Mouse (Mus musculus) kidney, embryonic 14.5 days (tissue): ENCODE data around the gene Rgs14. TPM values are rescaled to one million over a fixed set of nuclear protein-coding genes. Genes with fewer than 3 reads are reported as not detected.

ENCODE experiments used
- ATAC-seq: fragments of 200-750 bp; cut with Nextera tagmentation; 2 replicates; pipeline ENCODE4 v1.8.0; 2017; ENCODE audit warnings: moderate number of reproducible peaks, mild to moderate bottlenecking, moderate TSS enrichment, moderate library complexity; ENCODE audit not compliant: low FRiP score, low TSS enrichment
- H3K27ac ChIP-seq: fragments of 300-500 bp; sonication (generic); 2 replicates; pipeline ENCODE4 v1.5.1; 2014; ENCODE audit warnings: low read depth, mild to moderate bottlenecking, low read length, moderate library complexity, mixed read lengths
- H3K27me3 ChIP-seq: fragments of 300-500 bp; sonication (generic); 2 replicates; pipeline ENCODE4 v1.6.1; 2014; ENCODE audit warnings: mild to moderate bottlenecking, low read length; ENCODE audit not compliant: control insufficient read depth, insufficient read depth
- H3K36me3 ChIP-seq: fragments of 300-500 bp; sonication (generic); 2 replicates; pipeline ENCODE4 v1.6.1; 2014; ENCODE audit warnings: low read length, mixed read lengths; ENCODE audit not compliant: control insufficient read depth, insufficient read depth
- H3K4me1 ChIP-seq: fragments of 300-500 bp; sonication (generic); 2 replicates; pipeline ENCODE4 v1.6.1; 2014; ENCODE audit warnings: low read length, mixed read lengths; ENCODE audit not compliant: control insufficient read depth, insufficient read depth
- H3K4me2 ChIP-seq: fragments of 300-500 bp; sonication (generic); replicated peaks from 2 replicates; pipeline ENCODE4 v1.6.1; 2014; ENCODE audit warnings: low read depth, mild to moderate bottlenecking, low read length
- H3K4me3 ChIP-seq: fragments of 300-500 bp; sonication (generic); 2 replicates; pipeline ENCODE4 v1.5.1; 2014; ENCODE audit warnings: mild to moderate bottlenecking, low read length
- H3K9ac ChIP-seq: fragments of 300-500 bp; sonication (generic); 2 replicates; pipeline ENCODE4 v1.6.1; 2014; ENCODE audit warnings: low read depth, mild to moderate bottlenecking, low read length, moderate library complexity
- H3K9me3 ChIP-seq: fragments of 300-500 bp; sonication (generic); 2 replicates; pipeline ENCODE4 v1.6.1; 2016; ENCODE audit warnings: low read length; ENCODE audit not compliant: control insufficient read depth
- WGBS: fragments of 180-500 bp; shearing (Covaris S2); extraction: QIAGEN DNeasy Blood & Tissue Kit; methylation state at CpG from one replicate; pipeline ENCODE4 v1.1.7; 2014; 5-methylcytosine and 5-hydroxymethylcytosine counted together
- polyA plus RNA-seq: library from polyadenylated mRNA; unstranded; fragments of >200 nt; fragmentation: Nextera tagmentation; extraction: Ambion mirVana; gene quantifications from 2 replicates; pipeline ENCODE4 v1.2.1, GENCODE M21; 2014

Rgs14 gene
- polyA plus RNA-seq, 1 experiment from 2014 or later = 0.92 TPM

GRCm38 (mm10) chr13:55371007-55371681 is 1.6 kb downstream of the Rgs14 start:
- WGBS = 75% methylated on average over 8 of the region's 8 CpGs
- no peak for ATAC-seq

GRCm38 (mm10) chr13:55371740-55372139 is 2.2 kb downstream of the Rgs14 start:
- 58% methylated on average over 5 of the region's 5 CpGs for WGBS
- H3K36me3 ChIP-seq = no peaks in the 10 kb centered on the region
- no peak overlapping the region for H3K4me3 ChIP-seq
- ATAC-seq = no peak
- H3K27me3 ChIP-seq = no peaks in the 10 kb centered on the region
- no peak overlapping the region for H3K4me2 ChIP-seq
- no peak overlapping the region for H3K27ac ChIP-seq
- no peaks in the 10 kb centered on the region for H3K4me1 ChIP-seq
- H3K9ac ChIP-seq = no peak overlapping the region
- no peaks in the 10 kb centered on the region for H3K9me3 ChIP-seq

More at GRCm38 (mm10) chr13:55371007-55371681, 1.6 kb downstream of the Rgs14 start:
- H3K4me3 ChIP-seq = no peak overlapping the region
- no peaks in the 10 kb centered on the region for H3K27me3 ChIP-seq
- no peak overlapping the region for H3K9ac ChIP-seq
- no peaks in the 10 kb centered on the region for H3K36me3 ChIP-seq
- H3K4me2 ChIP-seq = no peak overlapping the region
- no peaks in the 10 kb centered on the region for H3K9me3 ChIP-seq
- no peaks in the 10 kb centered on the region for H3K4me1 ChIP-seq
- H3K27ac ChIP-seq = no peak overlapping the region

- no peak for ATAC-seq
- Histone ChIP-seq H3K9me3 (no peaks in the 10 kb centered on the region), H3K9ac (no peak overlapping the region), H3K27ac (no peak overlapping the region), H3K36me3 (no peaks in the 10 kb centered on the region), H3K27me3 (peaks cover 20% of the 10 kb centered on the region), H3K4me3 (no peak overlapping the region), H3K4me1 (no peaks in the 10 kb centered on the region), H3K4me2 (no peak overlapping the region)
- whole genome bisulfite sequencing = 56% methylated on average over 6 of the region's 6 CpGs
Measured at GRCm38 (mm10) chr13:55374206-55374924, 4.8 kb downstream of the Rgs14 start.

GRCm38 (mm10) chr13:55375877-55376276 is 6.3 kb downstream of the Rgs14 start:
- H3K36me3 ChIP-seq = no peaks in the 10 kb centered on the region
- H3K27ac ChIP-seq = no peak overlapping the region
- H3K27me3 ChIP-seq = peaks cover 29% of the 10 kb centered on the region
- 70% methylated on average over 2 of the region's 2 CpGs for WGBS
- H3K9ac ChIP-seq = no peak overlapping the region
- no peak overlapping the region for H3K4me2 ChIP-seq
- no peaks in the 10 kb centered on the region for H3K4me1 ChIP-seq
- H3K9me3 ChIP-seq = no peaks in the 10 kb centered on the region
- no peak for ATAC-seq
- H3K4me3 ChIP-seq = no peak overlapping the region

GRCm38 (mm10) chr13:55378907-55379580 is 9.5 kb downstream of the Rgs14 start:
- WGBS = 6% methylated on average over 32 of the region's 32 CpGs

GRCm38 (mm10) chr13:55381790-55382189 is 12.3 kb downstream of the Rgs14 start:
- Histone ChIP-seq H3K4me2 (no peak overlapping the region), H3K36me3 (no peaks in the 10 kb centered on the region), H3K4me1 (no peaks in the 10 kb centered on the region), H3K4me3 (no peak overlapping the region), H3K27me3 (peaks cover 29% of the 10 kb centered on the region), H3K9ac (no peak overlapping the region), H3K9me3 (no peaks in the 10 kb centered on the region), H3K27ac (no peak overlapping the region)
- 68% methylated on average over 4 of the region's 4 CpGs for WGBS
- ATAC-seq = no peak

More at GRCm38 (mm10) chr13:55378907-55379580, 9.5 kb downstream of the Rgs14 start:
- no peaks in the 10 kb centered on the region for H3K4me1 ChIP-seq
- peaks cover 29% of the 10 kb centered on the region for H3K27me3 ChIP-seq
- peak; percentile 24; the same call in 1 of the 2 replicates for ATAC-seq
- peak overlapping the region; percentile 8; the same call in 1 of the 2 replicates for H3K4me3 ChIP-seq
- no peak overlapping the region for H3K9ac ChIP-seq
- H3K36me3 ChIP-seq = no peaks in the 10 kb centered on the region
- no peak overlapping the region for H3K27ac ChIP-seq
- peak overlapping the region; percentile 22 for H3K4me2 ChIP-seq
- no peaks in the 10 kb centered on the region for H3K9me3 ChIP-seq

GRCm38 (mm10) chr13:55390644-55391043 is 21.1 kb downstream of the Rgs14 start:
- Histone ChIP-seq H3K27ac (no peak overlapping the region; the same call in 1 of the 2 replicates), H3K4me2 (no peak overlapping the region), H3K9ac (no peak overlapping the region), H3K36me3 (no peaks in the 10 kb centered on the region), H3K4me3 (no peak overlapping the region), H3K27me3 (no peaks in the 10 kb centered on the region), H3K9me3 (no peaks in the 10 kb centered on the region), H3K4me1 (no peaks in the 10 kb centered on the region)
- 79% methylated on average over 3 of the region's 3 CpGs for WGBS
- no peak for ATAC-seq

- WGBS = 75% methylated on average over 1 of the region's 1 CpGs
- Histone ChIP-seq H3K27ac (no peak overlapping the region), H3K27me3 (no peaks in the 10 kb centered on the region), H3K9me3 (no peaks in the 10 kb centered on the region), H3K36me3 (no peaks in the 10 kb centered on the region), H3K9ac (no peak overlapping the region), H3K4me1 (no peaks in the 10 kb centered on the region), H3K4me2 (no peak overlapping the region), H3K4me3 (no peak overlapping the region)
- ATAC-seq = 0 out of 2 replicates have a peak, but pooled peaks have one; percentile 24
Measured at GRCm38 (mm10) chr13:55391626-55392029, 22.1 kb downstream of the Rgs14 start.

- 72% methylated on average over 4 of the region's 4 CpGs for WGBS
- Histone ChIP-seq H3K27me3 (no peaks in the 10 kb centered on the region), H3K4me3 (no peak overlapping the region), H3K9me3 (no peaks in the 10 kb centered on the region), H3K36me3 (no peaks in the 10 kb centered on the region), H3K9ac (no peak overlapping the region), H3K4me1 (no peaks in the 10 kb centered on the region), H3K27ac (no peak overlapping the region), H3K4me2 (no peak overlapping the region)
- ATAC-seq = no peak
Measured at GRCm38 (mm10) chr13:55392933-55393332, 23.4 kb downstream of the Rgs14 start.
